20 mouse cellular contexts compared by ENCODE assay signal in genomic region chr12:29258966-29259365, GRCm38 (mm10).
DNase-seq lines count a peak whose midpoint lies in the region; ATAC-seq and TF ChIP-seq lines count a peak whose summit lies in the region.
"Had no signal": no experiment of that assay in that cellular context is flagged by ENCODE, and none has a peak within 500 bp of the region (broad histone marks: within the 10 kb centered on the region; RNA-seq: fewer than 3 reads in every experiment).

No protein-coding gene starts in this region.

- no peaks in the 10 kb centered on the region for H3K9me3 ChIP-seq in forebrain, embryonic 13.5 days (replicated peaks)
- no peaks in the 10 kb centered on the region for H3K9me3 ChIP-seq in forebrain, embryonic 14.5 days (replicated peaks; ENCODE audit: control insufficient read depth, low read length)
- H3K9me3 ChIP-seq in hindbrain, embryonic 14.5 days (ENCODE audit: control insufficient read depth, low read length): no peaks in the 10 kb centered on the region
- H3K9me3 ChIP-seq in hindbrain, embryonic 10.5 days: no peaks in the 10 kb centered on the region
- H3K9me3 ChIP-seq in lung, postnatal 0 days (ENCODE audit: low read length): no peaks in the 10 kb centered on the region
- no peaks in the 10 kb centered on the region for H3K9me3 ChIP-seq in midbrain, embryonic 14.5 days (ENCODE audit: control insufficient read depth, low read length)
- no peaks in the 10 kb centered on the region for H3K9me3 ChIP-seq in liver, embryonic 11.5 days (ENCODE audit: control insufficient read depth, low read length)
- H3K9me3 ChIP-seq: lung, embryonic 15.5 days; stomach, embryonic 15.5 days had no signal

- no peak overlapping the region for H3K4me2 ChIP-seq in forebrain, embryonic 13.5 days
- H3K4me2 ChIP-seq in forebrain, embryonic 14.5 days (ENCODE audit: low read length): no peak overlapping the region
- no peak overlapping the region for H3K4me2 ChIP-seq in hindbrain, embryonic 14.5 days (replicated peaks)
- H3K4me2 ChIP-seq in lung, postnatal 0 days (replicated peaks; ENCODE audit: low read depth, low read length): no peak overlapping the region
- H3K4me2 ChIP-seq in midbrain, embryonic 14.5 days (ENCODE audit: low read length): no peak overlapping the region
- H3K4me2 ChIP-seq in liver, embryonic 11.5 days: no peak overlapping the region

- H3K27ac ChIP-seq in forebrain, embryonic 13.5 days: peak overlapping the region; percentile 68
- H3K27ac ChIP-seq in forebrain, embryonic 14.5 days (ENCODE audit: low read depth, low read length): no peak overlapping the region
- peak overlapping the region; percentile 89 for H3K27ac ChIP-seq in hindbrain, embryonic 14.5 days
- H3K27ac ChIP-seq in hindbrain, embryonic 10.5 days: no peak overlapping the region
- no peak overlapping the region for H3K27ac ChIP-seq in lung, postnatal 0 days (ENCODE audit: low read length)
- peak overlapping the region; percentile 89 for H3K27ac ChIP-seq in midbrain, embryonic 14.5 days (replicated peaks; ENCODE audit: low read depth, low read length)
- H3K27ac ChIP-seq in liver, embryonic 11.5 days (ENCODE audit: low read depth, low read length): no peak overlapping the region

- H3K9ac ChIP-seq in forebrain, embryonic 13.5 days: no peak overlapping the region
- no peak overlapping the region for H3K9ac ChIP-seq in forebrain, embryonic 14.5 days (ENCODE audit: low read length)
- no peak overlapping the region for H3K9ac ChIP-seq in hindbrain, embryonic 14.5 days
- no peak overlapping the region for H3K9ac ChIP-seq in lung, postnatal 0 days (replicated peaks; ENCODE audit: low read depth)
- no peak overlapping the region for H3K9ac ChIP-seq in midbrain, embryonic 14.5 days (replicated peaks; ENCODE audit: low read length)
- H3K9ac ChIP-seq in liver, embryonic 11.5 days (ENCODE audit: low read depth, low read length): no peak overlapping the region
- H3K9ac ChIP-seq: lung, embryonic 15.5 days; stomach, embryonic 15.5 days had no signal

- no peak for TF ChIP-seq CTCF in lung, postnatal 0 days (IDR thresholded peaks at IDR 0.05)

- TF ChIP-seq EP300 in lung, postnatal 0 days (IDR thresholded peaks at IDR 0.05): no peak

- H3K4me3 ChIP-seq in forebrain, embryonic 13.5 days: no peak overlapping the region
- H3K4me3 ChIP-seq in forebrain, embryonic 14.5 days (ENCODE audit: low read depth, low read length): no peak overlapping the region
- H3K4me3 ChIP-seq in hindbrain, embryonic 14.5 days (replicated peaks; ENCODE audit: low read length): no peak overlapping the region
- H3K4me3 ChIP-seq in hindbrain, embryonic 10.5 days: no peak overlapping the region
- no peak overlapping the region for H3K4me3 ChIP-seq in lung, postnatal 0 days (ENCODE audit: low read depth, low read length)
- H3K4me3 ChIP-seq in midbrain, embryonic 14.5 days (replicated peaks; ENCODE audit: low read depth, low read length): no peak overlapping the region
- no peak overlapping the region for H3K4me3 ChIP-seq in liver, embryonic 11.5 days (ENCODE audit: low read depth, low read length)
- H3K4me3 ChIP-seq: erythroblast, embryonic 14.5 days; lung, embryonic 15.5 days; stomach, embryonic 15.5 days had no signal

- DNase-seq in forebrain, embryonic 14.5 days (ENCODE audit: low spot score): no peak
- no peak for DNase-seq in hindbrain, embryonic 14.5 days (ENCODE audit: low spot score)
- DNase-seq in hindbrain, embryonic 10.5 days (ENCODE audit: low spot score): no peak
- no peak for DNase-seq in lung, postnatal 0 days (ENCODE audit: low spot score)
- no peak for DNase-seq in midbrain, embryonic 14.5 days
- DNase-seq in embryo, embryonic 10 days (ENCODE audit: low spot score): no peak
- DNase-seq in liver, embryonic 11.5 days (ENCODE audit: low spot score): no peak
- DNase-seq: adrenal gland, postnatal 36 days; cerebellum, adult 9-10 months; embryo, embryonic 11 days; gastrocnemius, postnatal 14 days; heart, postnatal 14 days; kidney, postnatal 10 days; right cerebral cortex, adult 18-20 months; spleen, adult 18-20 months had no signal

- no peaks in the 10 kb centered on the region for H3K27me3 ChIP-seq in forebrain, embryonic 13.5 days
- H3K27me3 ChIP-seq in forebrain, embryonic 14.5 days (replicated peaks; ENCODE audit: control insufficient read depth, insufficient read depth, low read length): no peaks in the 10 kb centered on the region
- H3K27me3 ChIP-seq in hindbrain, embryonic 14.5 days (ENCODE audit: control insufficient read depth, insufficient read depth, low read length): no peaks in the 10 kb centered on the region
- 0 out of 2 replicates have a peak, but pooled peaks cover 5% of the 10 kb centered on the region for H3K27me3 ChIP-seq in hindbrain, embryonic 10.5 days (ENCODE audit: insufficient read depth, poor library complexity, severe bottlenecking)
- H3K27me3 ChIP-seq in lung, postnatal 0 days (replicated peaks; ENCODE audit: insufficient read depth, low read length): no peaks in the 10 kb centered on the region
- H3K27me3 ChIP-seq in midbrain, embryonic 14.5 days (ENCODE audit: control insufficient read depth, insufficient read depth, low read length): no peaks in the 10 kb centered on the region
- no peaks in the 10 kb centered on the region for H3K27me3 ChIP-seq in liver, embryonic 11.5 days (replicated peaks; ENCODE audit: control insufficient read depth, insufficient read depth, low read length)
- H3K27me3 ChIP-seq: CH12.LX; lung, embryonic 15.5 days; stomach, embryonic 15.5 days had no signal

- ATAC-seq in forebrain, embryonic 13.5 days: no peak
- no peak for ATAC-seq in forebrain, embryonic 14.5 days
- no peak for ATAC-seq in hindbrain, embryonic 14.5 days (ENCODE audit: low FRiP score)
- ATAC-seq in lung, postnatal 0 days: peak; percentile 50; the same call in 1 of the 2 replicates
- ATAC-seq in midbrain, embryonic 14.5 days (ENCODE audit: low FRiP score, low TSS enrichment): no peak
- ATAC-seq in liver, embryonic 11.5 days (replicated peaks; ENCODE audit: low FRiP score): no peak

- H3K4me1 ChIP-seq in forebrain, embryonic 13.5 days: peaks cover 26% of the 10 kb centered on the region
- H3K4me1 ChIP-seq in forebrain, embryonic 14.5 days (ENCODE audit: control insufficient read depth, insufficient read depth, low read length): peaks cover 22% of the 10 kb centered on the region
- peaks cover 25% of the 10 kb centered on the region for H3K4me1 ChIP-seq in hindbrain, embryonic 14.5 days (replicated peaks; ENCODE audit: control insufficient read depth, insufficient read depth, low read length)
- H3K4me1 ChIP-seq in hindbrain, embryonic 10.5 days (replicated peaks): peaks cover 25% of the 10 kb centered on the region
- H3K4me1 ChIP-seq in lung, postnatal 0 days (ENCODE audit: insufficient read depth, low read depth, low read length): no peaks in the 10 kb centered on the region
- H3K4me1 ChIP-seq in midbrain, embryonic 14.5 days (ENCODE audit: control insufficient read depth, insufficient read depth, low read length): peaks cover 27% of the 10 kb centered on the region
- no peaks in the 10 kb centered on the region; the same call in 1 of the 2 replicates for H3K4me1 ChIP-seq in liver, embryonic 11.5 days (replicated peaks; ENCODE audit: control insufficient read depth, insufficient read depth, low read length)

- H3K36me3 ChIP-seq in forebrain, embryonic 13.5 days (ENCODE audit: poor library complexity, severe bottlenecking): no peaks in the 10 kb centered on the region
- H3K36me3 ChIP-seq in forebrain, embryonic 14.5 days (ENCODE audit: control insufficient read depth, insufficient read depth, low read length): no peaks in the 10 kb centered on the region
- no peaks in the 10 kb centered on the region for H3K36me3 ChIP-seq in hindbrain, embryonic 14.5 days (replicated peaks; ENCODE audit: control insufficient read depth, insufficient read depth)
- H3K36me3 ChIP-seq in hindbrain, embryonic 10.5 days: no peaks in the 10 kb centered on the region
- H3K36me3 ChIP-seq in lung, postnatal 0 days (ENCODE audit: insufficient read depth, low read length): no peaks in the 10 kb centered on the region
- no peaks in the 10 kb centered on the region for H3K36me3 ChIP-seq in midbrain, embryonic 14.5 days (ENCODE audit: control insufficient read depth, insufficient read depth, low read length)
- no peaks in the 10 kb centered on the region for H3K36me3 ChIP-seq in liver, embryonic 11.5 days (ENCODE audit: control insufficient read depth, insufficient read depth, low read length)
- H3K36me3 ChIP-seq: lung, embryonic 15.5 days; stomach, embryonic 15.5 days had no signal

- WGBS in forebrain, embryonic 13.5 days: 59% methylated on average over 7 of the region's 7 CpGs
- 64% methylated on average over 7 of the region's 7 CpGs for WGBS in forebrain, embryonic 14.5 days
- 78% methylated on average over 7 of the region's 7 CpGs for WGBS in hindbrain, embryonic 14.5 days
- 80% methylated on average over 7 of the region's 7 CpGs for WGBS in hindbrain, embryonic 10.5 days
- WGBS in lung, postnatal 0 days: 34% methylated on average over 7 of the region's 7 CpGs
- WGBS in midbrain, embryonic 14.5 days: 80% methylated on average over 7 of the region's 7 CpGs
- WGBS in liver, embryonic 11.5 days: 55% methylated on average over 7 of the region's 7 CpGs

Comparison
In these comparisons a context has a peak if more than half of its experiments do, and no peak if none do; other contexts are left out.
1. H3K27ac ChIP-seq: peak in forebrain, embryonic 13.5 days (single experiment), hindbrain, embryonic 14.5 days (single experiment) and midbrain, embryonic 14.5 days (single experiment); none in forebrain, embryonic 14.5 days (single experiment), hindbrain, embryonic 10.5 days (single experiment), lung, postnatal 0 days (single experiment) and liver, embryonic 11.5 days (single experiment).